Mouse (Mus musculus): ENCODE results near the gene Szrd1.

The Szrd1 gene

DNA sequence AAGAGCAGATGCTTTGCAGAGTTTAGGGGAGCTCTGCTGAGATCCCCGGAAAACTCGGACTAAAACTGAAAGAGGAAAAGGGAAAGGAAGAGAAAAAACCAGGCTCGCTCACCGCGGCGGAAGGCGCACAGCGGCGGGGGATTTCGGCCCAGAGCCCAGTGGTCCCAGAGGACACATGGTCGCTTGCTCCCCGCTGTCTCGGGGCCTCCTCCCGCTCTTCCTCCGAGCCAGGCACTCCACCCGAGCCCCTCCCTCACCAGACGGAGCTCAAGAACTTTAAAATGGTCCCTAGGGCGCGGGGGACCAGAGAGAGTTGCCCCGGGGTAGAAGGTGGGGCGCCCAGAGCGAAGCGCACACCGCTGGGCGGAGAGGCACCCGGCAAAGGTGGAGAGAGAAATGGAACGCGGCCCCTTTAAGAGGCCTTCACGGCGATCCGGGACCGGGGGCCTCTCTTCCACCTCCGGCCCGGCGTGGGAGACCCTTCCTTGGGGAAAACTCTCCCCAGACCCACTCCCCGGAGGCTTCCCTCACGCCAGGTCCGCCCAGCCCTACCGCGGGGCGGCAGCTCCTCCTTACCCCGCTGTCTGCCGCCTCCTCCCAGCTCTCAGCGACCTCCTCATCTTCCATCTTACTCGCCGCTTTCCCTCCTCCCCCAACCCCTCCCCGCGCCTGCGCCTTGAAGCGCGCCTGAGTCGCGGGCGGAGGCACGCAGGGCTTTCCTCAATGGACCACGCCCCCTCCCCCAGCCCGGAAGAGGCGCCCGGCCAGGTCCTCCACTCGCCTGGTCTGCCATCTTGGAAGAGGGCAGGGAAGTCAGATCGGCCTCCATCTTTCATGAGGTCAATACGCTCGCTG is at the start of gene Szrd1:
Gene Szrd1, minus strand, starts transcription at position 660 of the 855 bp plus-strand sequence.
- DNase-seq: peak; percentile 96 to 98

GRCm38 (mm10) chr4:141186923-141187836 is 47.6 kb upstream of the Szrd1 start:
- no peak for DNase-seq

- no peak for DNase-seq
These were observed 44.9 kb upstream of the Szrd1 start for GRCm38 (mm10) chr4:141184426-141184825.

GRCm38 (mm10) chr4:141183932-141184331 is 44.4 kb upstream of the Szrd1 start:
- no peak for DNase-seq

GRCm38 (mm10) chr4:141181981-141182380 is 42.4 kb upstream of the Szrd1 start:
- DNase-seq: no peak

DNA sequence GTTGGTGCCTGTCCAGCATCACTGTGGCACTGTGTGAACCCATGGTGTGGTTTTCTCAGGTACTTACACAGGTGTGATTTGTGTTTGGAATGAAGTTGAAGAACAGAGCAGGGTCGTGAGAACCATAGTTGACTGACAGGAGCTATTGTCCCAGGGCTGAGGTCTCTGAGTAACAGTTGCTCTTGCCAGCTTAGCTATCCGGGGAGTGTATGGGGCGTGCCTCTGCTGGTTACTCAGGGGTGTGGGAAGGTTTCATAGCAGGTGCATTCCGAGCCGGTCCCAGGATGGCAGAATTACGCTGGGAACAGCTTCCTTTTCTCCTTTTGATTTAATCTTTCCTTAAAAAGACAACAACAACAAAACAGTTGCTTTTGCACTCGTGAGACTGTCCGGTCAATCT is 41.3 kb upstream of the Szrd1 start:
- no peak for DNase-seq

DNA sequence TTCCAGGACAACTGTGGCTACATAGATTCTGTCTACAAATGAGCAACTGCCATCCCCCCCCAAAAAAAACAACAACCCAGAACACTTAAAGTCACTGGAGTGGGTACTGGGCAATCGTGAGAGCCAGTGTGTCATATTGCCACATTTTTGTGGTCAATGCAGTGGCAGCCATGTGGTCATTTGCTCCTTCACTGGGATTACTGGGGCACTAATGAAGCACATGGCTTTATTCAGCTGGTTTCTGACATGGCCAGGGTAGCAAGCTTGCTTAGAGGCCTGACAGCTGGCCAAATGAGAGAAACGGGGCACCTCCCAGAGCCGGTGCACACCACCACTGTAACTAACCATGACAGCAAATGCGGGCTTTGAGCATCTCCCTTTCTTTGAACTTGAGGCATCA is 38.9 kb upstream of the Szrd1 start:
- DNase-seq: no peak

DNA sequence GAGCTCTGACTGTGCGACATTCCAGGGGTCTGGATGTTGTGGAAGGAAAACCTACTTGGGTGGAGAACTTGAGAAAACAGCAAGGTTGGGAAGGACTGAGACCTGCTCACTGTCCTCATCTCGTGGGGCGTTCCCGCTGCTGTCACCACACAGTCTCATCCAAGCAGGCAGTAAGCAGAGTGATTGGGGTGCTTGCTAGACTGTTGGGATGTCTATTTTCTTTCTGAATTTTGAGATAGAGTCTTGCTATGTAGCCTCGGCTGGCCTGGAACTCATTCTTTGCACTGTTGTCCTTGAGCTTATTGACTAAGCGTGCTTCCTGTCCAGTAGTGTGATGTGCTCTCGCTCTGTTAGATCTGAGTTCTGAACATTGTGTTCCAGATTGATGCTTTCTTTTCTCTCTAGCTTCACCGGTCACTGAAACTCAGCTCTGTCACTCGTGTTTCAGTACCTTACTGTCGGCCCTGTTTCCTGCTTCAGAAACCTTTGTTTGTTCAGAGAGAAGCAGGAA is 36.8 kb upstream of the Szrd1 start:
- DNase-seq: no peak

GRCm38 (mm10) chr4:141175783-141176182 is 36.2 kb upstream of the Szrd1 start:
- no peak for DNase-seq

GRCm38 (mm10) chr4:141172121-141172520 is 32.5 kb upstream of the Szrd1 start:
- DNase-seq: no peak

DNA sequence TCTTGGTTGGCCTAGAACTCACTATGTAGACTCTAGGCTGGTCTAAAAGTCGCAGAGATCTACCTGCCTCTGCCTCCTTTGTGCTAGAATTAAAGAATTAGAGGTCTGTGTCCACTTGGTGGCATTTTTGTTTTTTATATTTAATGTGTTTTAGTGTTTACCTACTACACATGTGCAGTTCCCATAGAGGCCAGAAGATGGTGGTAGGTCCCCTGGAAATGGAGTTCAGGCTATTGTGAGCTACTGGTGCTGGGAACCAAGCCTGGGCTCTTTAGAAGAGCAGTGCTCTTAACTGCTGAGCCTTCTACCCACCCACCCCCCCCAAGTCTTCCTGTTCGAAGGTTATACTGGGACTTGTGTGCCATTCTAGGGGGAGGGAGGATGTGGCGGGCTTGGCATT is 27.6 kb upstream of the Szrd1 start:
- DNase-seq: no peak

GRCm38 (mm10) chr4:141165744-141166292 is 26.2 kb upstream of the Szrd1 start:
- DNase-seq: no peak

GRCm38 (mm10) chr4:141163729-141164128 is 24.2 kb upstream of the Szrd1 start:
- no peak for DNase-seq

- no peak for DNase-seq
These were observed 22.2 kb upstream of the Szrd1 start for GRCm38 (mm10) chr4:141161699-141162208.

DNA sequence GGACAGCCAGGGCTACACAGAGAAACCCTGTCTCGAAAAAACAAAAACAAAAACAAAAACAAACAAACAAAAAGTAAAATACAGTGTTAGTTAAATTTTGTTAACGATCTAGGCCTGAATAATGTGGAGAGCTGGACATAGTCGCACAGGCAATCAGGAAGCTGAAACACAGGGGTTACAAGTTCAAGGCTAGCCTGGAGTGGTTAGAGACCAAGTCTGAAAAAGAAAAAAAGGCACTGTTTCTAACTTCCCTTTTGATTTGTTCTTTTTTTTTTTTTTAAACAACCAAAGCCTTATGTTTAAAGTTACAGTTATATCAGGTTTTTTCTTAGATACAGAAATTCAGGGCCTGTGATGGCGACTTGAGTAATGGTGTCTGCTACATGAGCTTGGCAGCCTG is 20.6 kb upstream of the Szrd1 start:
- DNase-seq: no peak

DNA sequence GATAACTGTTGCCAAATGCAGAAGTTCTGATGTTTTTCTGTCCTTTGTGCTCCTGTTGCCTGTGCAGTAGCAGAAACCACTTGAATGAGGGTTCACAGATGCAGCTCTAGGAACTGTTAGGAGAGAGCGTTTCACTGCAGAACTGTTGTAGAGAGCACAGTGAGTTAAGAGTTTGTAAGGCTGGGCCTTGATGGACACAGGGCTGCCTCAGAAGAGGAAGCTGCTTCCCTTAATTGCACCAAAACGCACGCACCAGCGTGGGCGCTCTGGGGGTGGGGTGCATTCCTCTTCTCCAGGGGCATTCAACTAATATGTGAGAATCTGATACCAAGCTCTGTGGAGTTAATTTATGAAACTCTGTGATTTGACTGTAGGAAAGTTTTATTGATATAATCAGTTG is 20.1 kb upstream of the Szrd1 start:
- DNase-seq: no peak

- no peak for DNase-seq
These were observed 19.5 kb upstream of the Szrd1 start for GRCm38 (mm10) chr4:141159093-141159492.

GRCm38 (mm10) chr4:141158609-141159008 is 19.0 kb upstream of the Szrd1 start:
- no peak for DNase-seq

DNA sequence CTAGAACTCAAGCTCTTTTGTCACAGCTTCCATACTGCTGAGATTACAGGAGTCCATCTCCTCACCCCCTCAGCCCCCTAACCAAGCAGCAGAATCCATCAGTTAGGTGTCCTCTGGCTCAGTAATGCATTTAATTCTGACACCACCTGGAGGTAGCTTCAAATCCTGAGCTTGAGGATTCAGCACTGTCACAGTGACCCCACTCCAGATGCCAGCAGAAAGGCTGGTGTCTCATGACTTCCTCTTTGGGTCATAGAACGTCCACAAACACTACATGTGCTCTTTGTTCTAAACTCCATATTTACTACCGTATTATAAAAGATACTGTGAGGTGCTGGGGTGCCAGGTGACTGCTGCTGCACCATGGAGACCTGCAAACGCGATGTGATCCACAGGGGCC is 17.9 kb upstream of the Szrd1 start:
- no peak for DNase-seq

GRCm38 (mm10) chr4:141149116-141149515 is 9.5 kb upstream of the Szrd1 start:
- no peak for DNase-seq

GRCm38 (mm10) chr4:141148009-141148801 is 8.6 kb upstream of the Szrd1 start:
- peak; percentile 33 to 40 for DNase-seq

All from spleen, adult 18-20 months (tissue).